27 mouse cellular contexts compared by ENCODE assay signal in the genomic region with DNA sequence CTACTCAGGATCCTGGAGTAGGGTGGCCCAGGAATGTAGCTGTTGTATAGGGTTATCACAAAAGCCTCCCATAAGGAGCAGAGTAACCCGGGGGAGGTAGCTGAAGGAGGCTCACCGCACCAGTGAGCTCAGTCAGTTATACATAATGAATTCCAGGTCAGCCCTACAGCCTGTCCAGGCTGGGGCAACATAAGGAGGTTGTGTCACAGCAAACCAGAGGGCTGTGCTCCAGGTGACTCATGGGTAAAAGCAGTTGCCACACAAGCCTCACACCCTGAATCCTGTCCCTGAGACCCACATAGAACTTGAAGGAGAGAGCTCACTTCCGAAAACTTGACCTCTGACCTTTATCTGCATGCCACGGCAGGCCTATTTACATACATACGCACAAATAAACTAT. TPM values are rescaled to one million over a fixed set of nuclear protein-coding genes. Genes with fewer than 3 reads are reported as not detected.
A peak's percentile ranks its signal among the peaks of the same experiment; 100 is the strongest.
DNase-seq lines count a peak whose midpoint lies in the region; ATAC-seq and TF ChIP-seq lines count a peak whose summit lies in the region.
"Had no signal": no experiment of that assay in that cellular context is flagged by ENCODE, and none has a peak within 500 bp of the region (broad histone marks: within the 10 kb centered on the region; RNA-seq: fewer than 3 reads in every experiment).

No protein-coding gene starts in this region.

- H3K36me3 ChIP-seq in kidney, embryonic 15.5 days, result no peaks in the 10 kb centered on the region
- H3K36me3 ChIP-seq in C2C12 (ENCODE audit: control insufficient read depth, insufficient read depth), result no peaks in the 10 kb centered on the region
- H3K36me3 ChIP-seq in midbrain, embryonic 14.5 days (ENCODE audit: control insufficient read depth, insufficient read depth, low read length), result no peaks in the 10 kb centered on the region
- H3K36me3 ChIP-seq: forebrain, embryonic 10.5 days; heart, embryonic 15.5 days; hindbrain, embryonic 15.5 days; midbrain, embryonic 13.5 days had no signal

- 66% methylated on average over 5 of the region's 5 CpGs for WGBS in kidney, embryonic 15.5 days
- WGBS in midbrain, embryonic 14.5 days, result 83% methylated on average over 5 of the region's 5 CpGs

- H3K9me3 ChIP-seq in kidney, embryonic 15.5 days (replicated peaks), result no peaks in the 10 kb centered on the region
- H3K9me3 ChIP-seq in midbrain, embryonic 14.5 days (ENCODE audit: control insufficient read depth, low read length), result no peaks in the 10 kb centered on the region
- H3K9me3 ChIP-seq: forebrain, embryonic 10.5 days; heart, embryonic 15.5 days; hindbrain, embryonic 15.5 days; megakaryocyte, embryonic 14.5 days; midbrain, embryonic 13.5 days had no signal

- H3ac ChIP-seq in C2C12 (ENCODE audit: control insufficient read depth, insufficient read length, low read depth), result no peak overlapping the region

- H3K79me2 ChIP-seq in C2C12 (ENCODE audit: control insufficient read depth, insufficient read depth), result no peaks in the 10 kb centered on the region

- TF ChIP-seq CTCF in C2C12 (IDR thresholded peaks at IDR 0.05; ENCODE audit: control insufficient read depth, insufficient read depth, insufficient read length), result no peak

- 0 out of 2 replicates have a peak, but pooled peaks have one; percentile 13 for ATAC-seq in kidney, embryonic 15.5 days (replicated peaks; ENCODE audit: low FRiP score)
- no peak for ATAC-seq in midbrain, embryonic 14.5 days (ENCODE audit: low FRiP score, low TSS enrichment)
- ATAC-seq: forebrain, embryonic 16.5 days; midbrain, embryonic 13.5 days had no signal

- H3K27me3 ChIP-seq in kidney, embryonic 15.5 days, result no peaks in the 10 kb centered on the region
- no peaks in the 10 kb centered on the region for H3K27me3 ChIP-seq in C2C12 (ENCODE audit: control insufficient read depth, insufficient read depth, insufficient read length)
- H3K27me3 ChIP-seq in midbrain, embryonic 14.5 days (ENCODE audit: control insufficient read depth, insufficient read depth, low read length), result no peaks in the 10 kb centered on the region
- H3K27me3 ChIP-seq: CH12.LX; hindbrain, embryonic 15.5 days; midbrain, embryonic 13.5 days had no signal

- no peak overlapping the region for H3K9ac ChIP-seq in kidney, embryonic 15.5 days
- no peak overlapping the region for H3K9ac ChIP-seq in midbrain, embryonic 14.5 days (replicated peaks; ENCODE audit: low read length)
- H3K9ac ChIP-seq: heart, embryonic 15.5 days; hindbrain, embryonic 15.5 days; midbrain, embryonic 13.5 days had no signal

- H3K4me1 ChIP-seq in kidney, embryonic 15.5 days, result peaks cover 43% of the 10 kb centered on the region
- no peaks in the 10 kb centered on the region for H3K4me1 ChIP-seq in midbrain, embryonic 14.5 days (ENCODE audit: control insufficient read depth, insufficient read depth, low read length)
- H3K4me1 ChIP-seq: hindbrain, embryonic 15.5 days; midbrain, embryonic 13.5 days had no signal

- H3K4me2 ChIP-seq in kidney, embryonic 15.5 days, result no peak overlapping the region
- no peak overlapping the region for H3K4me2 ChIP-seq in midbrain, embryonic 14.5 days (ENCODE audit: low read length)
- H3K4me2 ChIP-seq: heart, embryonic 15.5 days; hindbrain, embryonic 15.5 days; midbrain, embryonic 13.5 days had no signal

- no peak for DNase-seq in kidney, adult 9 months
- peak; percentile 57 for DNase-seq in NIH3T3 (ENCODE audit: low read depth)
- no peak for DNase-seq in testis, postnatal 10 days (ENCODE audit: low spot score)
- no peak for DNase-seq in right cerebral cortex, postnatal 10 days (ENCODE audit: low spot score in 2 of 2)
- DNase-seq in midbrain, embryonic 14.5 days, result no peak
- DNase-seq: cerebellum, adult 11-12 months; cerebellum, postnatal 10 days; gastrocnemius, postnatal 36 days; heart, postnatal 36 days; kidney, adult 2 months; kidney, postnatal 14 days; lung, adult 18-20 months; right cerebral cortex, postnatal 25 days; spleen, adult 18-20 months; thymus, postnatal 14 days had no signal

- no peak overlapping the region for H3K4me3 ChIP-seq in kidney, embryonic 15.5 days (replicated peaks)
- H3K4me3 ChIP-seq in C2C12 (ENCODE audit: insufficient read depth, poor library complexity, severe bottlenecking), result no peak overlapping the region
- H3K4me3 ChIP-seq in midbrain, embryonic 14.5 days (replicated peaks; ENCODE audit: low read depth, low read length), result no peak overlapping the region
- H3K4me3 ChIP-seq: forebrain, embryonic 10.5 days; heart, embryonic 15.5 days; hindbrain, embryonic 15.5 days; megakaryocyte, embryonic 14.5 days; midbrain, embryonic 13.5 days had no signal

- H3K79me3 ChIP-seq in C2C12 (ENCODE audit: low read depth), result no peaks in the 10 kb centered on the region

- no peak overlapping the region for H3K27ac ChIP-seq in kidney, embryonic 15.5 days
- H3K27ac ChIP-seq in midbrain, embryonic 14.5 days (replicated peaks; ENCODE audit: low read depth, low read length), result no peak overlapping the region
- H3K27ac ChIP-seq: forebrain, embryonic 10.5 days; heart, embryonic 15.5 days; hindbrain, embryonic 15.5 days; midbrain, embryonic 13.5 days had no signal

TF ChIP-seq in C2C12, 6 proteins besides CTCF, POLR2A, EP300 and RAD21:
- TF ChIP-seq FOSL1 (IDR thresholded peaks at IDR 0.05; ENCODE audit: insufficient read depth, low read length, poor library complexity, severe bottlenecking) (no peak), CEBPB (IDR thresholded peaks at IDR 0.05; ENCODE audit: low read depth) (peak; percentile 56), MAX (IDR thresholded peaks at IDR 0.05) (no peak), MYOG (IDR thresholded peaks at IDR 0.05; ENCODE audit: control insufficient read depth, extremely low read depth, insufficient read length) (no peak), MYOD1 (IDR thresholded peaks at IDR 0.05; ENCODE audit: control insufficient read depth, insufficient read length, low read depth) (no peak), USF1 (IDR thresholded peaks at IDR 0.05; ENCODE audit: low read depth) (no peak)
TF ChIP-seq in C2C12: peak in this region for 1.

RNA-seq across cellular contexts. Expression of gene Spen, which starts 30.6 kb away (rescaled TPM):
- polyA plus RNA-seq in kidney, embryonic 15.5 days (2015; fragmentation: Nextera tagmentation; extraction: Ambion mirVana), result 10.3 and 11.1 TPM in 2 replicates
- 12.1 TPM for polyA plus RNA-seq in C2C12 (2012; fragmentation: generic; extraction: Trizol)
- 17.3 and 23.9 TPM in 2 replicates for polyA plus RNA-seq in midbrain, embryonic 14.5 days (2014; fragmentation: Nextera tagmentation; extraction: Ambion mirVana)

RNA-seq across cellular contexts. Expression of gene Fblim1, which starts 36.9 kb away (rescaled TPM):
- 71.4 and 81.3 TPM in 2 replicates for polyA plus RNA-seq in kidney, embryonic 15.5 days (2015; fragmentation: Nextera tagmentation; extraction: Ambion mirVana)
- 49.8 TPM for polyA plus RNA-seq in C2C12 (2012; fragmentation: generic; extraction: Trizol)
- 32.6 and 34.2 TPM in 2 replicates for polyA plus RNA-seq in midbrain, embryonic 14.5 days (2014; fragmentation: Nextera tagmentation; extraction: Ambion mirVana)

RNA-seq across cellular contexts. Expression of gene Tmem82, which starts 49.5 kb away (rescaled TPM):
- 2.7 and 3.1 TPM in 2 replicates for polyA plus RNA-seq in kidney, embryonic 15.5 days (2015; fragmentation: Nextera tagmentation; extraction: Ambion mirVana)
- not detected for polyA plus RNA-seq in C2C12 (2012; fragmentation: generic; extraction: Trizol)
- 0.08 and 0.16 TPM in 2 replicates for polyA plus RNA-seq in midbrain, embryonic 14.5 days (2014; fragmentation: Nextera tagmentation; extraction: Ambion mirVana)

RNA-seq across cellular contexts. Expression of gene Slc25a34, which starts 54.7 kb away (rescaled TPM):
- 0.27 and 0.49 TPM in 2 replicates for polyA plus RNA-seq in kidney, embryonic 15.5 days (2015; fragmentation: Nextera tagmentation; extraction: Ambion mirVana)
- 0.13 TPM for polyA plus RNA-seq in C2C12 (2012; fragmentation: generic; extraction: Trizol)
- 0.11 TPM in 1 of 2 replicates, not detected in the other for polyA plus RNA-seq in midbrain, embryonic 14.5 days (2014; fragmentation: Nextera tagmentation; extraction: Ambion mirVana)
- polyA plus RNA-seq: embryonic facial prominence, embryonic 11.5 days; forebrain, embryonic 10.5 days; limb, embryonic 11.5 days; neural tube, embryonic 11.5 days had no signal
